Mouse (Mus musculus) limb, embryonic 10.5 days (tissue): ENCODE data around the gene Gm47791. TPM values are rescaled to one million over a fixed set of nuclear protein-coding genes. Genes with fewer than 3 reads are reported as not detected.

Experiments used
- DNase-seq: peaks from one replicate; pipeline ENCODE4 v3.0.0-alpha.2; 2017; ENCODE audit warnings: low spot score
- H3K27ac ChIP-seq: fragments of 300-500 bp; sonication (generic); 2 replicates; pipeline ENCODE4 v1.5.1; 2016; ENCODE audit warnings: mild to moderate bottlenecking
- H3K27me3 ChIP-seq: fragments of 300-500 bp; sonication (generic); 2 replicates; pipeline ENCODE4 v1.6.1; 2016; ENCODE audit warnings: low read depth, mild to moderate bottlenecking; ENCODE audit not compliant: poor library complexity, severe bottlenecking
- H3K36me3 ChIP-seq: fragments of 300-500 bp; sonication (generic); 2 replicates; pipeline ENCODE4 v1.6.1; 2016; ENCODE audit warnings: mild to moderate bottlenecking, moderate library complexity
- H3K4me1 ChIP-seq: fragments of 300-500 bp; sonication (generic); 2 replicates; pipeline ENCODE4 v1.6.1; 2016
- H3K4me3 ChIP-seq: fragments of 300-500 bp; sonication (generic); 2 replicates; pipeline ENCODE4 v1.5.1; 2016; ENCODE audit warnings: mild to moderate bottlenecking, moderate library complexity
- H3K9me3 ChIP-seq: fragments of 300-500 bp; sonication (generic); replicated peaks from 2 replicates; pipeline ENCODE4 v1.6.1; 2016; ENCODE audit warnings: mild to moderate bottlenecking
- WGBS: fragments of 180-500 bp; shearing (Covaris S2); methylation state at CpG from one replicate; pipeline ENCODE4 v1.1.7; 2016; 5-methylcytosine and 5-hydroxymethylcytosine counted together
- polyA plus RNA-seq: library from polyadenylated mRNA; unstranded; fragments of >200 nt; fragmentation: Nextera tagmentation; extraction: Ambion mirVana; gene quantifications from 2 replicates; pipeline ENCODE4 v1.2.1, GENCODE M21; 2016

The Gm47791 gene
- polyA plus RNA-seq, 1 experiment from 2014 or later: not detected

DNA sequence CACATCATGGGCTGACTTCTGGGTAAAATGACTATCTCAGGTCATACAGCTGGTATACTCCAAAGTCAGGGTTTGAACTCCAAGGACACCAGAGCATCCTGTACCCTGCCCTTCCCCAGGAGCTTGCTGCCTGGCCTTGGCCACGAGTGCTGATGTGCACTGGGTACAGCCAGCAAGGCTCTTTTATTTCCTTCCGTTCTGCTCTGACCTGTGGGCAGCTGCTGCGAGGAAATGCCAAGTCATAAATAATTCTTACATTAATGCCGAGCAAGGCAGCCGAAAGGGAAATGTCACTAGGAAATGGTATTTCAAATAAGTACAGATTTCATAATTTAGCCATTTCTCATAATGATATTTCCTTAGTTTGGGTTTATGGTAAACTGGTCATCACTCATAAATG is 27.3 kb upstream of the Gm47791 start:
- H3K27me3 ChIP-seq: no peaks in the 10 kb centered on the region
- H3K9me3 ChIP-seq: no peaks in the 10 kb centered on the region
- peaks cover 6% of the 10 kb centered on the region; the same call in 1 of the 2 replicates for H3K4me1 ChIP-seq
- DNase-seq: no peak
- no peak overlapping the region for H3K27ac ChIP-seq
- WGBS: 63% methylated on average over 5 of the region's 5 CpGs
- H3K4me3 ChIP-seq: no peak overlapping the region
- no peaks in the 10 kb centered on the region for H3K36me3 ChIP-seq

DNA sequence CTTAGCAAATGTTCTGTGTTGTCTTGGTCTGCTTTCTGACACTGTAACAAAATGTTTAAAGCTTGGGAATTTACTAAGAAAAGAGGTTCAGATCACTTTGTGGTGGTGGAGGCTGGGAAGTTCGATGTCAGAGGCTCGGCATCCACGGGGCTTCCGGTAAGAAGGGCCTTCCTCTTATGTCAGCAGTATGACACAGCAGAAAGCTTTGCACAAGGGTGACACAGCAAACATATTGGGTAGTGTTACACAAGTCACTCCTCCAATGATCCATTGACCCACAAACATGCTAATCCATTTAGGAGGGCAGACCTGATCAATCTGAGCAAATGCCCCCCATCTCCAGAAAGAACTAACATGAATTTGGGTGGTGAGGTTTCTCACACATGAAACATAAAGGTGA is 26.0 kb upstream of the Gm47791 start:
- H3K4me3 ChIP-seq: no peak overlapping the region
- no peaks in the 10 kb centered on the region for H3K27me3 ChIP-seq
- WGBS: 93% methylated on average over 4 of the region's 4 CpGs
- DNase-seq: no peak
- H3K27ac ChIP-seq: no peak overlapping the region
- H3K36me3 ChIP-seq: no peaks in the 10 kb centered on the region
- H3K9me3 ChIP-seq: no peaks in the 10 kb centered on the region
- peaks cover 6% of the 10 kb centered on the region; the same call in 1 of the 2 replicates for H3K4me1 ChIP-seq

GRCm38 (mm10) chr1:82795702-82796443 is 24.8 kb upstream of the Gm47791 start:
- Histone ChIP-seq H3K27me3 (no peaks in the 10 kb centered on the region), H3K4me1 (peaks cover 6% of the 10 kb centered on the region; the same call in 1 of the 2 replicates), H3K4me3 (no peak overlapping the region), H3K36me3 (no peaks in the 10 kb centered on the region), H3K9me3 (no peaks in the 10 kb centered on the region), H3K27ac (no peak overlapping the region)
- DNase-seq: no peak
- 73% methylated on average over 18 of the region's 18 CpGs for WGBS

DNA sequence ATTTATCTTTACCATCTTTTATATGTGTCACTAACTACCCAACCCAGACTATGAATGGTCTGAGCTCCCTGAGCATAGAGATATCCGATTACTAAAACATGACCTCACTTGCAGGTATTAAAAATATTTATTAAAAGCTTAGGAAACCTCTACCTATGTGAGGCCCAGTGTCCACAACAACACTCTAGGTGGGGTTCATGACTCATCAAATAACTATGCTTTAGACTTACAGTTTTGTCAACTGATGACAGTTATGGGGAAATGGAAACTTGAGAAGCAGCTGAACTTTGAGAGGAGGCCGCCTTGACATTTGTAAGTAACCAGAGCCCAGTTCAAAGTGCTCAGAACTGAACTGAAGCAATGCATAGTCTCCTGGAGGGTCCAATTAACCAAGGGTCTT is 24.2 kb upstream of the Gm47791 start:
- peaks cover 6% of the 10 kb centered on the region; the same call in 1 of the 2 replicates for H3K4me1 ChIP-seq
- H3K36me3 ChIP-seq: no peaks in the 10 kb centered on the region
- H3K27ac ChIP-seq: no peak overlapping the region
- H3K4me3 ChIP-seq: no peak overlapping the region
- WGBS: 89% methylated on average over 2 of the region's 2 CpGs
- H3K9me3 ChIP-seq: no peaks in the 10 kb centered on the region
- no peak for DNase-seq
- H3K27me3 ChIP-seq: no peaks in the 10 kb centered on the region

DNA sequence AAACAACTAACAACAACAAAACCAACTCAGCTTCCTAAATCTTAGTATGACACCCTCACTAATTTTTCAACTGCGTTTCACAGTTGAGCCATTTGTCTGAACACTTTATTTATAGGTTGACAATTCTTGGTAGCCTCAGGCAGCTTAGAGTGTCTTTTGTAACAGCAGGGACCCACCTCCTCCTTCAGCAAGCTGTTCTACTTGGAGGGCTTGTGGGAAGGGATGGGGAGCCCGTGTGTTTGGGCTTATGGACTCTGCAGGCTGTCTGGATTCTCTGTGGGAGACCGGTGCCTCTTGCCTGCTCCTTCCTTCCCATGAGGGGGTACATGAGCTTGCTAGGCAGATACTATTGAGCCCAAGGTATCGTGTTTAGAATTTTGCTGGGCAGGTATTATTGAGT is 22.9 kb upstream of the Gm47791 start:
- peaks cover 6% of the 10 kb centered on the region; the same call in 1 of the 2 replicates for H3K4me1 ChIP-seq
- H3K27ac ChIP-seq: no peak overlapping the region
- DNase-seq: no peak
- 63% methylated on average over 4 of the region's 4 CpGs for WGBS
- H3K4me3 ChIP-seq: no peak overlapping the region
- H3K36me3 ChIP-seq: no peaks in the 10 kb centered on the region
- no peaks in the 10 kb centered on the region for H3K9me3 ChIP-seq
- no peaks in the 10 kb centered on the region for H3K27me3 ChIP-seq

DNA sequence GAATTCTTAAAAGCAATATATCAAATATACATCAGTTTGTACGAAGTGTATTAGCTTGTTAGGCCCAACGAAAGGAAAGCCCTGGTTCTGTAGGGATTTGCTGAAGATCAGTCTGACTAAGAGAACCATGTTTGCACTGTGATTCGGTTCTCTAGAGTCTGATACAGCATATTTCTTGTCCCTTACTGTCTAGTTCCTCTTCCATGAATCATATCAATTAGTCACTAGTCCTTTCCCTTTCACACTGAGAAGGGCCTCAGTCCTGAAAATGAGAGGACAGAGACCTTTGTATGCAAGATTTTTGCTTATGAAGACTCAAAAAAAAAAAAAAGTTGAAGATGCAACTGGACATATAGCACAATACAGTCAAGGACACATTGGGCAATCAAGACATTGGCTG is 22.1 kb upstream of the Gm47791 start:
- Histone ChIP-seq H3K9me3 (no peaks in the 10 kb centered on the region), H3K27me3 (no peaks in the 10 kb centered on the region), H3K36me3 (no peaks in the 10 kb centered on the region), H3K27ac (no peak overlapping the region), H3K4me3 (no peak overlapping the region), H3K4me1 (peaks cover under 1% of the 10 kb centered on the region; the same call in 1 of the 2 replicates)
- DNase-seq: no peak
- WGBS: 86% methylated on average over 3 of the region's 3 CpGs

DNA sequence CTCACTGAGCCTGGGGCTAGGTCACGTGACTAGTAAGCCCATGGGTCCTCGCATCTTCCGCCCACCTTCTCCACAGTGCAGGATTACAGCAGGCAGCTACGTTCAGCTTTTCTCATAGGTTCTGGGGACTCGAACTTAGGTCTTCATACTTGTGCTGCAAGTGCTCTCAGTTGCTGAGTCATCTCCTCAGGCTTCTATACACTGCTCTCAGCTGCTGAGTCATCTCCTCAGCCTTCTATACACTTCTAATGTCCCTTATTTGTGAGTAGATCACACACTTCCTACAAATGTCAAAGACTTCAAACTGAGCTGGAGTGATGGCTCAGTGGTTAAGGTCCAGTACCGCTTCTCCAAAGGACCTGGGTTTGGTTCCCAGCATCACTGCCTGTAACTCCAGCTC is 21.2 kb upstream of the Gm47791 start:
- WGBS: 93% methylated on average over 6 of the region's 6 CpGs
- Histone ChIP-seq H3K27ac (no peak overlapping the region), H3K4me3 (no peak overlapping the region), H3K36me3 (no peaks in the 10 kb centered on the region), H3K4me1 (no peaks in the 10 kb centered on the region), H3K27me3 (no peaks in the 10 kb centered on the region), H3K9me3 (no peaks in the 10 kb centered on the region)
- DNase-seq: no peak

DNA sequence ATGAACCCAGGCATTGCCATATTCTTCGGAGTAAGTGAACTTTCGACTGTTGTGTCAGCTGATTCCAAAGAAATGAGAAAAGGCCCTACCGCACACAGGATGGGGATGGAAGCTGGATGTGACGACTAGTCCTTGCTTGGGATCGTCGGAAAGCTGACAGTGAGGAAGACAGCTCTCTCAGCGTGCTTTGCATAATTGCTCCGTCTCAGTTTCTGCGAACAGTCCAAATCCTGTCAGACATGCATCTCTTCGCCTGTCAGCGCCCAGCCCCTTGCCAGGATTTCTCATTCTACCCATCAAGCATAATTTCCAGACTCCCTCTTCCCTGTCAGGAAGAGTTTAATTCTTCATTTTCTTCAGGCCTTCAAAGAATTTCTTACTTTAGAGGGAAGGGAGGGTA is 20.1 kb upstream of the Gm47791 start:
- Histone ChIP-seq H3K27me3 (no peaks in the 10 kb centered on the region), H3K4me1 (no peaks in the 10 kb centered on the region), H3K27ac (no peak overlapping the region), H3K9me3 (no peaks in the 10 kb centered on the region), H3K4me3 (no peak overlapping the region), H3K36me3 (no peaks in the 10 kb centered on the region)
- 91% methylated on average over 11 of the region's 11 CpGs for WGBS
- DNase-seq: no peak

GRCm38 (mm10) chr1:82788070-82788469 is 17.0 kb upstream of the Gm47791 start:
- H3K4me3 ChIP-seq: no peak overlapping the region
- WGBS: 68% methylated on average over 7 of the region's 7 CpGs

DNA sequence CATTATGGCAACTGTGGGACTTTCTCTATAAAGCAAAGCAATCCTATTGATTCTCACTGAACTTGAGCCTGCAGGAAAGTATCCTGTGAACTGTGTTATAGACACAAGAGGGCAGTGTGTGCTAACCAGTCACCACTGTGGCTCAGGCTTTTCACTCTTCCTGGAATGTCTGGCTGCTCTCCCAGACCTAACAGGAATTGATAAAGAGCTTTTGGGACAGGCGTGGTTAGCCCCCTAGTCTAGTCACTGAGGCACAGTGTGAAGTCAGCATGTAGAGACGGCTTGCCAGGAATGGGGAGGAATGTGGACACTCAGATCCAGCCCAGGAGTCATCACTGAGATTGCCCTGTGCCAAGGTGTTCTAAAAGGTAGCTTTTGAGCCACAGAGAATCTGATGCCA is 16.4 kb upstream of the Gm47791 start:
- no peaks in the 10 kb centered on the region for H3K4me1 ChIP-seq
- no peaks in the 10 kb centered on the region for H3K9me3 ChIP-seq
- H3K27ac ChIP-seq: no peak overlapping the region
- no peaks in the 10 kb centered on the region for H3K27me3 ChIP-seq
- no peak overlapping the region for H3K4me3 ChIP-seq
- DNase-seq: no peak
- no peaks in the 10 kb centered on the region for H3K36me3 ChIP-seq
- WGBS: 17% methylated on average over 2 of the region's 2 CpGs

More at GRCm38 (mm10) chr1:82788070-82788469, 17.0 kb upstream of the Gm47791 start:
- no peaks in the 10 kb centered on the region for H3K27me3 ChIP-seq
- H3K4me1 ChIP-seq: no peaks in the 10 kb centered on the region
- no peaks in the 10 kb centered on the region for H3K9me3 ChIP-seq
- H3K27ac ChIP-seq: no peak overlapping the region
- H3K36me3 ChIP-seq: no peaks in the 10 kb centered on the region
- DNase-seq: no peak

DNA sequence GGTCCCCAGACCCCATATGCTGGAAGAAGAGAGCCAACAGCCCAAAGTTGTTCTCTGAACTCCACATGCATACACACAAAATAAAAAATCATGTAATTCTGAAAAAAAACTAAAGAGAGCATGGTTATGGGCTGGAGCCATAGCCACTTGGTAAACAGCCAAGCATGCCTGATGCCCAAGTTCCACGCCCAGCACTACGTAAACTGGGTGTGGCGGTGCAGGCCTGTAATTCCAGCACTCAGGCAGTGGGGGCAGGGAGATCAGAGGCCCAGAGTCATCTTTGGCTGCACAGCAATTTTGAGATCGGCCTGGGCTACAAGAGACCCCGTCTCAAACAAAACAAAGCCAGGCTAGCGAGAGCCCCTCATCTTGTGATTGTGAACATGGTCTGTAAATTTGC is 14.5 kb upstream of the Gm47791 start:
- no peak overlapping the region for H3K4me3 ChIP-seq
- no peaks in the 10 kb centered on the region for H3K36me3 ChIP-seq
- H3K27ac ChIP-seq: no peak overlapping the region
- no peaks in the 10 kb centered on the region for H3K4me1 ChIP-seq
- H3K9me3 ChIP-seq: no peaks in the 10 kb centered on the region
- H3K27me3 ChIP-seq: no peaks in the 10 kb centered on the region
- 78% methylated on average over 6 of the region's 6 CpGs for WGBS
- DNase-seq: no peak

GRCm38 (mm10) chr1:82783559-82783958 is 12.5 kb upstream of the Gm47791 start:
- Histone ChIP-seq H3K4me1 (no peaks in the 10 kb centered on the region), H3K4me3 (no peak overlapping the region), H3K27ac (no peak overlapping the region), H3K9me3 (no peaks in the 10 kb centered on the region), H3K36me3 (no peaks in the 10 kb centered on the region), H3K27me3 (no peaks in the 10 kb centered on the region)
- no peak for DNase-seq
- 85% methylated on average over 3 of the region's 3 CpGs for WGBS

GRCm38 (mm10) chr1:82779388-82779966 is 8.4 kb upstream of the Gm47791 start:
- WGBS: 95% methylated on average over 6 of the region's 6 CpGs
- DNase-seq: no peak
- no peaks in the 10 kb centered on the region for H3K4me1 ChIP-seq
- H3K9me3 ChIP-seq: no peaks in the 10 kb centered on the region
- no peaks in the 10 kb centered on the region for H3K27me3 ChIP-seq
- H3K27ac ChIP-seq: no peak overlapping the region
- H3K36me3 ChIP-seq: no peaks in the 10 kb centered on the region
- H3K4me3 ChIP-seq: no peak overlapping the region
